Mouse (Mus musculus) retina, adult 2 months (tissue): ENCODE results near the gene Nr1d1.

ENCODE experiments used
- DNase-seq: peaks from one replicate; pipeline ENCODE4 v3.0.0-alpha.2; 2012; ENCODE audit warnings: low read depth, low spot score

The Nr1d1 gene

DNA sequence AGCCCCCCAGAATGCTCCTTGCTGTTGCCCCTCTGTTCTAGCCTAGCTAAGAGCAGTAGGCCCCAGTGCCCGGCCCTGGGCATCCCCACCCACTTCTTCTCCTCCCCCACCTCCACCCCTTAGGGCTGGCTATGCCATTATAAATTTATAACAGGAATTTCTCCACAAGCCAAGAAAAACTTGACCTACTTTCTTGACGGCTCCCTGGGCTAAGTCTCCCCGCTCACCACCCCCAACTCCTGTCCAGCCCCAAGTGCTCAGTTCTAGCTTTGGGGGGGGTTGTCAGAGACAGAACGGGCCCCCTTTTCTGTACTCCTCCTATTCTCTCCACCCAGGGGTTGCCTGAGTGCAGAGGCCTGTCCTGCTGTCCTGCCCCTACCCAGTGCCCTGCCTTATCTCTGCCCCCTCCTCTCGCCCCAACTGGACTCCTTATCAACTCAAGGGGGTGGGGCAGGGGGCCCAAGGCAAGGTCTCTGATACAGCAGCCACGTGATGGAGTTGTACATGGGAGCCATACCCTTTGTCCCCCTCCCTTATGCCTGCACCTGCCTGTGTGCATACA is 23.8 kb downstream of the Nr1d1 start:
- no peak for DNase-seq

DNA sequence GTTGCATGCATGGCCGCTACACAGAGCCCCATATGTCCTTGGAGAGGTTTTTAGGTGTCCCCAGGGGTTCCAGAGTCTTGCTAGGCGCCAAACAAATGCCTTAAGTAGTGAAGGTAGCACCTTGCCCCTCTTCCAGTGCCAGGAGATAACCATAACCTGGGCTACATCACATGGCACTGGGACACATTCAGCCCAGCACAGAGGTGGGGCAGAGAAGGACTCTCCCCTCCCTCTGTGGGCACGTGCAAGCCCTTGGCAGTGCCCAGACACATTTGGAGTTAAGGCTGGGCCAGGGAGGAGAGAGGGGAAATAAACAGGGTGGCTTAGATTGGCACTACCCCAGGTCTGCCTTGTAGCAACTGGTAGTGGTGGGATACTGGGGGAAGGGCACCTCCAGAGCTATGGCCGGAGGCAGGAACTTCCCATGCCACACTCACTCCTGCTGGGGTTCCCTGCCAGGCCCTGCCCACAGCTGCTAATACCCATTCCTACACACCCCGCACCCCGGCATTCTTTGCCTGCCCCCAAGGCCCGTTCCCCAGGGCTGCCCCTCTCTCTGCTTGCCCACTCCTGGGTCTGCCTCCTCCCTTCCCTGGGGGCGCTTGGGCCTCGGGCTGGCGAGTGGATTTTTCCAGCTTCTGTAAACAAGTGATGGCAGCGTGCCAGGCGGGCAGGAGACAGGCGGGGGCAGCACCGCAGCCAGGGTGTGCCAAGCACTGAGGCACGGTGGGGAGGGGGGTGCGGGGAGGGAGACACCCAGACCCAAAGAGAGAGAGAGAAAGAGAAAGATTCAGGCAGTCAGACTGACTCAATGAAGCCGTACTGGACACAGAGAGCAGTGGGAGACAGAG is 24.6 kb downstream of the Nr1d1 start:
- DNase-seq: no peak

DNA sequence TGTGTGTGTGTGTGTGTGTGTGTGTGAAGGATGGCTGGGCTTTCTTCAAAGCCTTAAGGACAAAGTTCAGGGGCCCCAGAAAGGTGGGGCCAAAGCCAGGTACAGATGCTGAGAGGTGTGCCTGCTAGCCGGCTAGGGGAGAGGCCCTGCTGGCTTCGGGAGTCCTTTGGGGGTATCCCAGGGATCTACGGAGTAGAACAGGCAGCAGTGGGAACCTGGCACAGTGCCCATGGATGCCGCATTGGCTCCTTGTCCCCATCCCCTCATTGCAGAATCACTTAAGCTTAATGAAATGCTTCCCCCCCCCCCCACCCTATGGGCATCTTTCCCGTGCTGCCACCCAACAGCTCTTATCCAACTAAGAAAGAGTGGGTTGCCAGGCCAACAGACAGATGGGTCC is 25.4 kb downstream of the Nr1d1 start:
- DNase-seq: no peak

DNA sequence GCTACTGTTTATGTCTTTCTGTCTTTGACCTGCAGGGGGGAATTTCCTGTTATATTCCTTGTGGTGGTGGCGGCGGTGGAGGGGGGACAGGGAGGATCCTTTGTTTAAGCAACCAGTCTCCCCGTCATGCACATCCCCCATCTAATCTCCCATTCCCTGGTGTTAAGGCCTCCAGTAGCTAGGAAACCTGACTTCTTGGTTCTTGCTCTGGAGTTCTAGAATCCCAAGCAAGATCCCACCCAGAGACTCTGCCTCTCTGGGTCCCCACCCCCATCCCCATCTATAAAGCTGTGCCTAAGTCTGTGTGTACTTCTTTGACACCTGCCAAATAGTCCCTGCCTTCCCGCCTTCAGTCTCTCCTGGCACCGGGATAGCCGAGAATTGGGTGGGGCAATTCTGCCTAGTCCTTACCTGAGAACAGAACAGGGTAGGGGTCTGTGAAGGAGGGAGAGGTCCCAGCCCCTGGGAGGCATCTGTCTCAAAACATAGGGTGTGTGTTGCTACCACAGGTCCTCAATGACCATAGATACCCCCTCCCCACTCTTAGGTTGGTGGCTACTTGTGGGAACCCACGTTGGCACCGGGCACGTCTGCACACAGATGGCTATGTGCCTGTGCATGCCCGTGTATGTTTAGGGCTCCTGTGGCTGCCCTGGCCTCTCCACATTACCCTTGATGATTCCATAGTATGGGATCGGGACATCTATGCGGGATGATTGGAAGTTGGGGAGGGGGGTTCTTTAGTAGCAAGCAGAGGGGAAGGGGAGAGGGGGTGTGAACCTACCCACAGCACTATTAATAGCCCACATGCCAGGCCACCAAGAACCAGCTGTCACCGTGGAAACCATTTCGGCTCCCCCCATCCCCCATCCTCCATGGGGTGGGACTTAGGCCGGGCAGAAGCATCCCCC is 26.4 kb downstream of the Nr1d1 start:
- DNase-seq: no peak

DNA sequence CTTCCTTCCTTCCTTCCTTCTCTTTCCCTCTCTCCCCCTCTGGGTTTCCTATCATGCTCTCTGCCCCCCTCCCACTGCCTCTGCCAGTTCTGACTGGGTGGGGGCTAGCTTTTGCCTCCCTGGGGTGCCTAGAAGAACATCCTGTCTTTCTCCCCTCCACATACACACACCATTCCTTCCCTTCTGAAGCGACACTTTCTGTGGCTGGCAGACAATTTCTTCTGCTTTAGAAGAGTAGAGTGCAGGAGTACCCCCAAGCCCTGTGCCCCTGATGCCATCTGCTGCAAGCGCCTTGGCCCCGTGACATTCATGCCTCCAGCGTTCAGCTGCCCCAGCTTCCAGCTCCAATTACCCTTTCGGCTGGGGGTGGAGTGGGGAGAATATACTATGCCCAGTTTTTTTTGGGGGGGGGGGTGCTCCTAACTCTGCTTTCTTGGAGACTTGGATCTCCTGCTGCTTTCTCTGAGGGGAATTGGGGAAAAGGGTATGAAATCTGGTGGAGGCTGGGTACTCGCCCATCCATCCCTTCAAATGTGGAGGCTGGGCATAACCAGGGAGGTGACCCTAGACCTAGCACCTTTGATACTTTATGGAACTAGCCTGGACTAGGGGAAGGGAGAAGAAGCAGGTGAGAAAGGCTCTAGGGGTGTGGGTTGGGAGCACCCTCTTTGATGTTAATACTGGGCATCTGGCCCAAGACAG is 27.2 kb downstream of the Nr1d1 start:
- no peak for DNase-seq

DNA sequence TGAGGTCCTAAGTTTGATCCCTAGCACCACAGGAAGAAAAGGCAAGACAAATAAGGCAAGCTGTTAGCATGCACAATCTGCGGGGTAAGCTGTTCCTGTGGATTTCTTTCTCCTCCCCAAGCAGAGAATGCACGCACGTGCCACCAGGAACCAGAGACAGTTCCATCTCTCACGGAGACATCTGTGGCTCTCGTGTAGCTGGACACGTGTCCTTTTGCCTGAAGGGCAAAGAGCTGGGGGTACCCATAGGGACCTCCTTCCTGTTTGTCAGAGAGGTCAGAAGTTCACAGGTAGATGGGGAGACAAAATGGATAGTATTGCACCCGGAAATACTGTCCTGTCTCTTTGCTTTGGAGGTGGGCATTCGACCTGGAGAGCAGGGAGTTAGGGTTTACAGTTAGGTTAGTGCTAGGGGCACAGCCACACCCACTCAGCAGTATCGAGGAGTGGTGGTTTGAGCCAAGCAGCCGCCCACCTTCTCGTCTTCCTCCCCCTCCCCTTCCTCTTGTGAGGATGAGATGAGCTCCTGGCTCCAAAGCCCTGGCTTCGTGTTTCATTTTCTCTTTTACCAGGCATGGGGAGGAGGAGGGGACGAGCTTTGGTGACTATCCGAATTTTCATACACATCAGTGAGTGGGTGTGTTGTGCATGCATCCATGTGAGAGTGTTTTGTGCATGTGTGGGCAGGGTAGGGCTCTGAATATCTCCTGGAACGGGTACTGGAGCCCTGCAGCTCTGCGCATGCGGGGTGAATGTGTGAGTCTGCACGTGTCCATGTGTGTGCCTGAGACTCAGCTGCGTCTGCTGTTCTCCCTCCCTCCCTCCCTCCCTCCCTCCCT is 28.1 kb downstream of the Nr1d1 start:
- DNase-seq: peak; percentile 66

DNA sequence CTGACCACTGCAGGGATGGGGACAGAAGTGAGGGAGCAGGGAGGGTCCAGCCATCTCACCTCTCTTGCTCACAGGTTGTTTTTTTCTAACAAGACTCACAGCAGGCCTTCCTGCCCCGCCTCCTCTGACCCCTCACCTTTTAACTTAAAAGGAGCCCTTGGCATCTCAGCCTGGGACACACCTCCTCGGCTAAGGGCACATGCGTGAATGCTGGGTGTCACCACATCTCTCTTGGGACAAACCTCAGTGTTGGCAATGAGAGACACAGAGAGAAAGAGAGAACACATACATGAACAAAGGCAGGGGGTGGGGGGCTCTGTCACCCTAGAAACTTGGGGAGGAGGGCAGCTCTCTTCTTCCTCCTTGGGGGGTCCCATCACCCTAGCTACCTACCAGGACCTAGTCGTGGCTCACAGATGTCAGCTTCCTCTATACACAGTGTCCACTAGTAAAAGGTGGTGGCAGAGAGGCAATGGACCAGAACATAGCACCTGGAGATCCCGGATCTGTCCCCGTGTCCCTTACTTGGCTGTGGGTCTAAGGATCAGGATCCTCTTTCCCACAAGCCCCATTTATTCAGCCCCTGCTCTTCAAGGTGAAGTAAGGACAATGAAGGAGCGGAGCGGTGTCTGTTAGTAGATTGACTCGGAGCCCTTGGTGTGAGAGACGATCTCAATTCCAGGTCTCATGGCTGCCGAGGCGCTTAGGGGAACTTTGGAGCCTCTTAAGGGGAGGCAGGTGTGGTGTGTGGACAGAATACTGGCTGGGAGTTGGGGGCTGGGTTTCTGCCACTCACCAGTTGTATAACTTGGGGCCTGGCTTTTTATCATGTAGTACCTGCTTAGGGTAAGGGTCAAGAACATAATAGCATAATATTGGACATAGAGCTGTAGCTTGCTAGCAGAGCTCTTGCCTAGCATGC is 28.9 kb downstream of the Nr1d1 start:
- no peak for DNase-seq

DNA sequence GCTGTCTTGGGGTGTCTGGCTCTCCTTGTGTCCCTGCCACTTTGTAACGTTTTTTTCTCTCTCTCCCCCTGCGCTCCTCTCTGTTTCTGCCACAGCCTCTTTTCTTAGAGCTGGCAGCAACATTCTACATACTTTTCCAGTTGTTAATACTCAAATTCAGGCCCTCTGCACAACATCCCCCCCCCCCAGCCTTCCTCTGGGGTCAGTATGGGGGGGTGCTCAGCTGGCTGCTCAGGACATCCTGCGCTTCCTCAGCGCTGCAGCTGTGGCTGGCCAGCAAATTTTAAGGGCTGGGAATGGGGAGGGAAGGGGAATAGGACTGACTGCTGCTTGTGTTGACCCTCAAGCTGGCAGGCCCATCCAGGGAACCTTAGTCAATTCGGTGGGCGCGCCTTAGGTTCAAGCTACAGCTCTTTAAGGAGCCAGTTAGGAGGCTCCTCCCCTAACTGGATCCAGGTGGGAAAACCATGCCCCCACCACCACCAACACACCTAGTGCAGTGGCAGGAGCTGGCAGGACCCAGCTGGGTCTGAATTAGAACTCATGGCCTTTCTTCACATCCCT is 30.6 kb downstream of the Nr1d1 start:
- DNase-seq: no peak

DNA sequence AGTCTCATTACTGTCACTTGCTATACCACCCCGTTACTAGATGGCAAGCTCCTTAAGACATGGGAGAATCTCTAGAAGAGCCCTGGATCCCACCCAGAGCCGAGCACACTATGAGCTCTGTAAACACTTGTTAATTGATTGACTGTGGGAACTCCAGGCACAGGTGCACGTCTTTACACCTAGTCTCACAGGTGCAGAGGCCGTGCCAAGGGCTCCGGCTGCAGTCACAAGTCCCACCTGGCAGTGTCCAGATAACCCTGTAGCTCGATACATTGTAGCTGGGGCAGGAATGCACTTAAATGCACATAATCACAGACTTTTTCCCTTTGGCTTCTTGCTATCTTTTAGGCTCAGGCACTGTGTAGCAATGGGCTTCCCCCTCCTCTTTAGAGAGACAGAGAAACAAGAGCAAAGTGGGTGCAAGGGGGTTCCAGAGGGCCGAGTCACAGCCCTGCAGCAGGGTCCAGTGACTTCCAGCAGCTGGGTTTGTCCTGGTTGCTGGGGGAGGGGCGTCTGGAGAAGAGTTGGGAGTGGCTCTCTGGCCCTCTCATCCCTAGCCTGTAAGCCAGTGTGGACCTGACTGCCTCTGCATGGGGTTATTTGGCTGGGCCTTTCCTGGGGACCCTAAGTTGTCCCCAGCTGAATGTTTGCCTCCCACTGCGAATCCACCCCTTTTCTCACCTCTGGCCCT is 31.3 kb downstream of the Nr1d1 start:
- no peak for DNase-seq

DNA sequence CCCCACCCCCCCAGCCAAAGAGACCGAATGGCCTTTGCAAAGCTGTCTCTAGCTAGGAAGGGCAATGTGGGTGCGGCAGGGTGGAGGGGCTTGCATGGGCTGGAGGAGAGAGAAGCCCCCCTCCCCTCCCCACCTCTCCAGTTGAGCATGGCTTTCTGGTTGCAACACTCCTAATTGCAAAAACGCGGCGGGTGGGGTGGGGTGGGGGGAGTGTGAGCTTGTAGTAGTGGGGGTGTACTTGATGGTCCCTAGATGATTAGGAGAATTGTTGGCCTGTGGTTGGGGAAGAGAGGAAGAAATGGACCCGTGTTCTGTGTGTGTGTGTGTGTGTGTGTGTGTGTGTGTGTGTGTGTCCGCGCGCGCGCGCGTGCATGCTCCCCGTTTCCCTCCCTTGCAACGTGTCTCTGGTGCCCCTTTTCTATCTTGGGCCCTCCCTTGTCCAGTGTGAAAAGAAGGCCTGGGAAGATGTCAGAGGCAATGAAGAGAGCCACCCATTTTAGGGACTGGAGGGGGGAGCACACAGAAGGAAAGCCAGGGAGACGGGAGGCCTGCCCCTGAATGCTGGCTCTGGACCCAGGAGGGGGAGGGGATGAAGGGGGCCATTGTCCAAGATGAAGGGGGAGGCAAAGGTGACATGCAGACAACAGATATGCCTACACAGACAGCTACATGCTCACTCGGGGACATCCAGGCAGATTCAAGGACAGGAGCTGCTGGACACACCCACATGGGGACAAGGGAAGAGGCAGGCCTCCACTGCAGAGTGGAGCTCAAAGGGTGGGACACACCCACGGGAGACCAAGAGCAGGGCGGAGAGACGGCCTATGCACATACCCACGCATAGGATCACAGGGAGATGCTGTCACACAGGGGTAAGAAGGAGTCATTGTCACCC is 32.5 kb downstream of the Nr1d1 start:
- no peak for DNase-seq

DNA sequence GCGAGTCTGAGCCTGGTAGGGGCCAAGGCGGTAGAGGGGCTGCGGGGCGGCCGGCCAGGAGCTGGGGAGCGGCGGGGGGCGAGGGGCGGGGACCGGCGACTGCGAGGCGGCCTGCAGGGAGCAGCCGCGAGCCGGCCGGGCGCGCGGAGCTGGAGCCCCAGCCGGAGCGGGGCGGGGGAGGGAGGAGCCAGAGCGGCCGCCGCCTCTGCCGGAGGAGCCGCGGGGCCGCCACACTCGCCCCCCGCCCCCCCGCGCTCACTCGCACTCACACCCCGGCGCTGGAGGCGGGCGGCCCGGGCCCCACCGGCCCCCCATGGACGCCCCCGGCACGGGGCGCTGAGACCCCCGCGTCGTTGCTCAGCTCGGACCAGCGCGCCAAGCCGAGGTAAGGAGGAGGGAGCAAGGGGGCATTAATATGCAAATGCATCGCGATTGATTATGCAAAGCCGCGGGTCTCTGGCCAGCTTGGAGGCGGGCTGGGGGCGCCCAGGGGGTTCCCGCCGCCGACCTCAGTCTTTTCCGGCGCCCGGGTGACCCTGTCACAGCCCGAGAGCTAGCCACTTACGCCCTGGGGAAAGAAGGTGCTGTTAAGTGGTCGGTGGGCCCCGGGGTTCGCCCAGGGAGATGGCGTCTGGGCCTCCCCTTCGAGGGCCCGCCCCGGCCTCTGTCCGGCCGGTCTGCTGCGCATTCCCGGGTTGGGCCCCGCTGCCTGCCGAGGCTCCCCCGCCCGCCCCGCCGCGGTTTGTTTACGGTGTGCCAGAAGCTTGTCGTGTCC is 33.3 kb downstream of the Nr1d1 start:
- DNase-seq: no peak

DNA sequence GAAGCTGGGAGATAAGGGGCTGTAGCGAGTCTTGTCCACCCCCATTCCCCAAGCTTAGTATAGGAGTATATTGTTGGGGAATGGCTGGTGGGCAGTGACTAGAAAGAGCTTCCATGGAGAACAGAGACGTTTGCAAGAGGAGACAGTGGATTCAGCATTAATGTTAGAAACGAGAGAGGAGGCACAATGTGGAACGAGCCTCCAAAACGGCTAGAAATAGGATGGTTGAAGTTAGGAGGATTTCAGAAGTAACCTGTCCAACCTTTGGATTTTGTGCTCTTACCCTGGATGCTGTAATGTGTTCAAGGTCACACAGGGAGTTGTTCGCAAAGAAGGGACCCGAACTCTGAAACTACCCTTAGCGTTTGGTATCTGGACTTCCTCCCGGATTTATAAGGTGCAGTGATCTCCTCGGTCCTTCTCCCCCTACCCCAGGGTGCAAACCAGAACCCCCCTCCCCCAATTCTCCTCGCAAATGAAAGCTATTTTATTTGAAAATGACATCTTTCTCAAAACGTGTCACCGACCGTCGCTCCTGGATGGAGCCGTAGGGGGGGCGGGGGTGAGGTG is 34.0 kb downstream of the Nr1d1 start:
- DNase-seq: no peak

DNA sequence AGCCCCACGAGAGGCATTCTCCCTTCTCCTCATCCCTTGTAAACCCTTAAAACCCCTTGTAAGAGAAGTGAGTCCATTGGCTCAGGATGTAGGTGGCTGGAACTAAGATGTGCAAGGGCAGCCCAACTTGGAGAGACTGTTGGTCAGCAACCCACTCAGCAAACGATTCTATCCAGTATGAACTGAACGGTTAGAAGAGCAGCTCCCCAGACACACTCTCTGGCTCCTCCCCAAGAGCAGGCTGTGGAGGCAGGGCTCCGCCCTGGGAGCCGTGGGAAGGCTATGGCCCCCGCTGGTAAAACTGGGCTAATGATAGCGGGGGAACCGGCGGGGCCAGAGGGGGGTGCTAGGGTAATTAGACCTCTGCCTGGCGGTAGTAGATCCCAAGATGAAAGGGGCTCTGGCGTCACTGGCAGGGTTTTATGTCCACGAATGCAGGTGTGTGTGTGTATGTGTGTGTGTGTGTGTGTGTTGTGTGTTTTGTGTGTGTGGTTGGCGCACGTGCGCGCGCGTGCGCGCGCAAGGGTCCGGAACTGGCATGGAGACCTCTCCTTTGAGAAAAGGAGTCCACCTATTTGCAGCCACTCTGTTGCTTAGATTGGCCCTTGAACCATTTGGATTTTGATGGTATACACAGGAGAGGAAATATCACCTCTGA is 34.6 kb downstream of the Nr1d1 start, which contains the start of gene Thra:
Gene Thra (plus strand): TSS at position 246 of the 658 bp plus-strand sequence.
- DNase-seq: no peak

DNA sequence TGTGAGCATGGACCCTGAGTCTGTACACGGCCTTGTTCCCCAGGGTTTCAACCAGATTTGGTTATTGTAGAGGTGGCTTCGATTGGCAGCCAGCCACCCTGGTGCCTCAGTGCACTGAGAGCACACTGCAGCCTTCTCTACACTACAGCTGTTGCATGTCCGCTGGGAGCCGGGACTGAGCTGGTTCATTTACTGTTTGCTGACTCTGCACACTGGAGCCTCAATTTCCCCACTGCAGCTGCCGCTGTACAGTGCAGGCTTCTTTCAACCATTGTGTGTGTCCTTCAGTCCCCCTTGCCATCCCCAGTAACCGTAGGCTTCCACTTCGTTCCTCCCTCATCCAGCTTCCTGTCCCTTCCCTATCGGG is 35.1 kb downstream of the Nr1d1 start:
- DNase-seq: no peak

DNA sequence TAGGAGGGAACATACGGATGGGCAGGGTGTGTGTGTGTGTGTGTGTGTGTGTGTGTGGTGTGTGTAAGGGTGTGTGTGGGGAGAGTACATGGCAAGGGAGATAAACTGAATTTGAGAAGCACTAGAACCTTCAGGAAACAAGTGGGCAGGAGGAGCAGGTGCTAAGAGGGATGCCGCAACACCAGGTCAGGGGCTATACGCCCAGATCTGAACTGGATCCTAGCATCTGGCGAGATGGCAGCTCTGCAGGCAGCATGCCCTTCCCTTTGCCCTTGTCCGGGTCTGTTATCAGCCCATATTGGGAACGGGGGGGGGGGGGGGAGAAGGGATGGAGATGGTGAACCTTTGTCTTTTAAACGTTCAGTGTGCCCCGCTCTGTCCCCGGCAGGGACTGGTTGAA is 36.2 kb downstream of the Nr1d1 start:
- DNase-seq: no peak

DNA sequence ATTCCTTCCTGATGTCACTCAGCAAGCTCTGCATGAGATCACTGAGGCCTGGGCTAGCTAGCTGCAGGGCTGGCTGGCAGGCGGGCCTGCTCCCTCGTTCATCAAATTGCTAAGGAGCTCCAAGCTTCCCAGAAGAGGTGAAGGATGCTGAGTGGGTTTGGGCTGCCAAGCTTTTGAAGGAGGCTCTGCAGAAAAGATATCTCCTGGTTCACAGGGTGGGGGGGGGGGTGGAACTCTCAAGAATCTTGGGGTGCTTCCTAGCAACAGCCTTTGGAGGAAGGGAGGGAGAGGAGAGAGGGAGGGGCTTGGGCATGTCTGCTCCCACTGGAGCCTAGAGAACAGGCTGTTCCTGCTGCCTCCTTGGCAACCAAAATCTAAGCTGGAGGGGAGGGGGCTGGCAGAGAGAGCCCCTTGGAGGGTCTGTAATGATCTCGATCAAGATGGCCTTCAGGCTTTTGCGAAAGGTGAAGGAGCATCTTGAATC is 36.7 kb downstream of the Nr1d1 start:
- no peak for DNase-seq
